Mouse (Mus musculus) G1E (cell line): ENCODE data around the gene Cmip.

ENCODE experiments used
- CTCF ChIP-seq: IDR thresholded peaks from 2 replicates; pipeline ENCODE4 v1.5.1; 2012; ENCODE audit warnings: low read depth, low read length, inconsistent platforms, mixed read lengths
- GATA1 ChIP-seq: IDR thresholded peaks from 2 replicates; pipeline ENCODE4 v1.6.1; 2012; ENCODE audit warnings: borderline replicate concordance, low read length, inconsistent platforms, mixed read lengths
- GATA2 ChIP-seq: IDR thresholded peaks from 2 replicates; pipeline ENCODE4 v1.6.1; 2012; ENCODE audit warnings: low read depth, low read length, inconsistent platforms, borderline replicate concordance
- POLR2AphosphoS5 ChIP-seq: IDR thresholded peaks from 2 replicates; pipeline ENCODE4 v1.6.1; 2012; ENCODE audit warnings: low read depth, low read length, inconsistent platforms; ENCODE audit not compliant: insufficient replicate concordance
- TAL1 ChIP-seq: conservative IDR thresholded peaks from 2 replicates; pipeline ENCODE4 v1.6.1; 2012; ENCODE audit warnings: low read depth, low read length, inconsistent platforms, mixed read lengths

- TF ChIP-seq CTCF (no peak), TAL1 (no peak), GATA1 (no peak), GATA2 (no peak), POLR2AphosphoS5 (no peak)
These were observed 171.8 kb downstream of the Cmip start for GRCm38 (mm10) chr8:117428524-117429162.
